Mouse (Mus musculus): ENCODE data around the gene Fam84b.

DNA sequence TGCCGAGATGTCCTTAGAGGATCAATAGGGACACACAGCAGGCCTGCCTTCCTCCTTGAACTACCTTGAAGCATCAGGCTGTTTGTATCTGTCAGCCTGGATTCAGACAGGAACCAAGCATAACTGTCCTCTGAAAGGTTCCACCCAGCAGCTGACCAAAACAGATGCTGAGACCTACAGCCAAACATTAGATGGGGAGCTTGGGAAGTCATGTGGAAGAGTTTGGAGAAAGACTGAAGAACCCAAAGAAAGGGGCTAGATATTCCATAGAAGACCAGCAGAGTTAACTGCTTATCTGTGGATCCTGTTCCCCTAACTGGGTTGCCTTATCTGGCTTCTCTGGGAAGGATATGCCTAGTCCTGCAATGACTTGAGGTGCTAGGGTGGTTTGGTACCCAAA is 35.1 kb downstream of the Fam84b start:
- TF ChIP-seq CTCF (IDR thresholded peaks at IDR 0.05; ENCODE audit: extremely low read depth, insufficient read depth, low read length) (no peak), POLR2A (IDR thresholded peaks at IDR 0.05; ENCODE audit: extremely low read depth, insufficient read depth, low read length) (no peak)
